17 mouse cellular contexts compared by ENCODE assay signal in genomic region chr4:36262436-36263169, GRCm38 (mm10).
"Had no signal": no experiment of that assay in that cellular context is flagged by ENCODE, and none has a peak within 500 bp of the region (broad histone marks: within the 10 kb centered on the region; RNA-seq: fewer than 3 reads in every experiment).

No protein-coding gene starts in this region.

- H3K4me1 ChIP-seq: midbrain, embryonic 10.5 days; midbrain, embryonic 12.5 days; neural tube, embryonic 13.5 days; neural tube, embryonic 15.5 days; stomach, embryonic 15.5 days had no signal

- H3K36me3 ChIP-seq: midbrain, embryonic 10.5 days; midbrain, embryonic 12.5 days; neural tube, embryonic 13.5 days; neural tube, embryonic 15.5 days; stomach, embryonic 15.5 days had no signal

- H3K4me2 ChIP-seq: lung, embryonic 14.5 days; midbrain, embryonic 12.5 days; neural tube, embryonic 13.5 days; neural tube, embryonic 15.5 days; stomach, embryonic 15.5 days had no signal

- DNase-seq: lung, adult 18-20 months; lung, embryonic 14.5 days; lung, postnatal 10 days; lung, postnatal 4 days; midbrain, embryonic 14.5 days; right cerebral cortex, postnatal 14 days; thymus, adult 2 months; thymus, postnatal 25 days; thymus, postnatal 4 days had no signal

- ATAC-seq: midbrain, embryonic 16.5 days had no signal

- H3K4me3 ChIP-seq: midbrain, embryonic 10.5 days; midbrain, embryonic 12.5 days; myocyte; neural tube, embryonic 13.5 days; neural tube, embryonic 15.5 days; stomach, embryonic 15.5 days had no signal

- H3K27ac ChIP-seq: midbrain, embryonic 10.5 days; midbrain, embryonic 12.5 days; neural tube, embryonic 13.5 days; neural tube, embryonic 15.5 days; stomach, embryonic 15.5 days; stomach, postnatal 0 days had no signal

- H3K27me3 ChIP-seq: midbrain, embryonic 12.5 days; neural tube, embryonic 13.5 days; neural tube, embryonic 15.5 days; stomach, embryonic 15.5 days had no signal

- H3K9ac ChIP-seq: lung, embryonic 14.5 days; midbrain, embryonic 12.5 days; neural tube, embryonic 13.5 days; neural tube, embryonic 15.5 days; stomach, embryonic 15.5 days had no signal

- H3K9me3 ChIP-seq: midbrain, embryonic 10.5 days; midbrain, embryonic 12.5 days; neural tube, embryonic 13.5 days; neural tube, embryonic 15.5 days; stomach, embryonic 15.5 days had no signal
